In the genomic region with DNA sequence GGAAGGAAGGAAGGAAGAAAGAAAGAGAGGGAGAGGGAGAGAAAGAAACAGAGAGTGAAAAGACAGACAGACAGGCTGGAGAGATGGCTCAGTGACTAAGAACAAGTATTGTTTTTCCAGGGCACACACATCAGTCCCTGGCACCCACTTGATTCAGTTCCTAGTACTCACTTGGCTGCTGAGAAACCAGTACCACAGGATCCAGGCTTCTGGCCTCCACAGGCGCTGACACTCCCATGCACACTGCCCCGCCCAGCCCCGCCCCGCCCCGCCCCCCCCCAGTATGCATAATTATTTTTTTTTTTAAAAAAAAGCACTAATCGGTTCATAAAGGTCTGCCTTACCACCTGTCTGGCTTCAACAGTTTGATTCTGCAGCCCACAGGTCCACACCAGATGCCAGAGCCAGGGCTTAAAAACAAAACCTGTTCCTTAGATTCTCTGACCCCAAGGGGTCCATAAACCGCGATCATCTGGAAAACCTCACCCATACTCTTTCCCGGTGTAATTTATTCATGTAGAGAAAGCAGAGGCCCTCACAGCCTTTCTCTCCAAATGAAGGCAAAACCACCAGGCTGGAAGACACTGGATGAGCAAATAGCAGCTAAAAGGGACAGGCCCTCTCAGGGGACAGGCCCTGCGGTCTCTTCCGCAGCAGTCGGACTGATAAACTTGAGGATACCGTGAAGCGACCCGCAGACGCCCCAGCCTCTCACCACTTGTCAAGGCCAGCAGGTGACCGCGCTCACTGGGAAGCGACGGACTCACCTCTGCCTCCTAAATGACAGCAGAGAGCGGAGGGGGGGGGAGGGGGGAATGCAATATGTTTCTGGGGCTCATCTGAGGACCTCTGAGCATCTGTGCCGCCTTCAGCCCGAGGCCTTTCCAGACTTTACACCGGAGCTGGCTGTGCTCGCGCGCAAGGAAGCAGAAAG, we compare ENCODE assay signal across 10 mouse cellular contexts. TPM values are rescaled to one million over a fixed set of nuclear protein-coding genes. Genes with fewer than 3 reads are reported as not detected.
DNase-seq lines count a peak whose midpoint lies in the region; ATAC-seq lines count a peak whose summit lies in the region.
"Had no signal": no experiment of that assay in that cellular context is flagged by ENCODE, and none has a peak within 500 bp of the region (broad histone marks: within the 10 kb centered on the region; RNA-seq: fewer than 3 reads in every experiment).

No protein-coding gene starts in this region.

- intact Hi-C loops in heart, postnatal 10 days (cut with DNase I), result no loop called here

- peak overlapping the region; percentile 44 for H3K4me3 ChIP-seq in heart, embryonic 10.5 days
- H3K4me3 ChIP-seq in forebrain, embryonic 15.5 days, result no peak overlapping the region
- H3K4me3 ChIP-seq in liver, embryonic 11.5 days (ENCODE audit: low read depth, low read length), result peak overlapping the region; percentile 3; the same call in 1 of the 2 replicates
- H3K4me3 ChIP-seq in neural tube, embryonic 14.5 days (ENCODE audit: low read depth, low read length), result no peak overlapping the region

- no peak for ATAC-seq in forebrain, embryonic 15.5 days (replicated peaks)
- 0 out of 2 replicates have a peak, but pooled peaks have one; percentile 51 for ATAC-seq in liver, embryonic 11.5 days (replicated peaks; ENCODE audit: low FRiP score)
- no peak for ATAC-seq in neural tube, embryonic 14.5 days (ENCODE audit: low read depth)
- ATAC-seq: inflammation-experienced regulatory T-cells, adult 6 months had no signal

- H3K27ac ChIP-seq in heart, embryonic 10.5 days, result no peak overlapping the region
- no peak overlapping the region for H3K27ac ChIP-seq in forebrain, embryonic 15.5 days (replicated peaks)
- no peak overlapping the region for H3K27ac ChIP-seq in liver, embryonic 11.5 days (ENCODE audit: low read depth, low read length)
- H3K27ac ChIP-seq in neural tube, embryonic 14.5 days (ENCODE audit: low read depth, low read length), result no peak overlapping the region

- 6% methylated on average over 27 of the region's 27 CpGs for WGBS in heart, embryonic 10.5 days
- 4% methylated on average over 26 of the region's 27 CpGs for WGBS in forebrain, embryonic 15.5 days
- WGBS in liver, embryonic 11.5 days, result 9% methylated on average over 26 of the region's 27 CpGs
- WGBS in neural tube, embryonic 14.5 days, result 8% methylated on average over 27 of the region's 27 CpGs

- H3K4me2 ChIP-seq in forebrain, embryonic 15.5 days (replicated peaks), result peak overlapping the region; percentile 1; the same call in 1 of the 2 replicates
- H3K4me2 ChIP-seq in liver, embryonic 11.5 days, result peak overlapping the region; percentile 47
- peak overlapping the region; percentile 7; the same call in 1 of the 2 replicates for H3K4me2 ChIP-seq in neural tube, embryonic 14.5 days (ENCODE audit: low read depth, low read length)

- no peaks in the 10 kb centered on the region for H3K36me3 ChIP-seq in heart, embryonic 10.5 days
- H3K36me3 ChIP-seq in forebrain, embryonic 15.5 days, result no peaks in the 10 kb centered on the region
- H3K36me3 ChIP-seq in liver, embryonic 11.5 days (ENCODE audit: control insufficient read depth, insufficient read depth, low read length), result no peaks in the 10 kb centered on the region
- H3K36me3 ChIP-seq in neural tube, embryonic 14.5 days (ENCODE audit: control insufficient read depth, insufficient read depth, low read length), result no peaks in the 10 kb centered on the region

- no peak overlapping the region for H3K9ac ChIP-seq in forebrain, embryonic 15.5 days (replicated peaks)
- no peak overlapping the region for H3K9ac ChIP-seq in liver, embryonic 11.5 days (ENCODE audit: low read depth, low read length)
- 0 out of 2 replicates have a peak overlapping the region, but pooled peaks have one; percentile 12 for H3K9ac ChIP-seq in neural tube, embryonic 14.5 days (replicated peaks; ENCODE audit: low read depth, low read length)

- DNase-seq in heart, embryonic 10.5 days (ENCODE audit: low spot score), result no peak
- DNase-seq in heart, postnatal 10 days, result no peak
- DNase-seq in liver, embryonic 11.5 days (ENCODE audit: low spot score), result no peak
- DNase-seq in urinary bladder, postnatal 4 days (ENCODE audit: low spot score in 2 of 2), result no peak
- no peak for DNase-seq in spleen, adult 12 weeks (ENCODE audit: low spot score)
- DNase-seq in gastrocnemius, adult 18-20 months (ENCODE audit: low spot score), result no peak
- DNase-seq: adrenal gland, postnatal 25 days had no signal

- peaks cover 34% of the 10 kb centered on the region for H3K4me1 ChIP-seq in heart, embryonic 10.5 days
- peaks cover 18% of the 10 kb centered on the region for H3K4me1 ChIP-seq in forebrain, embryonic 15.5 days
- 0 out of 2 replicates have a peak, but pooled peaks cover 4% of the 10 kb centered on the region for H3K4me1 ChIP-seq in liver, embryonic 11.5 days (replicated peaks; ENCODE audit: control insufficient read depth, insufficient read depth, low read length)
- peaks cover 8% of the 10 kb centered on the region for H3K4me1 ChIP-seq in neural tube, embryonic 14.5 days (ENCODE audit: control insufficient read depth, insufficient read depth, low read length)

- no peaks in the 10 kb centered on the region for H3K9me3 ChIP-seq in heart, embryonic 10.5 days
- H3K9me3 ChIP-seq in forebrain, embryonic 15.5 days, result no peaks in the 10 kb centered on the region
- H3K9me3 ChIP-seq in liver, embryonic 11.5 days (ENCODE audit: control insufficient read depth, low read length), result no peaks in the 10 kb centered on the region
- no peaks in the 10 kb centered on the region for H3K9me3 ChIP-seq in neural tube, embryonic 14.5 days (ENCODE audit: control insufficient read depth, low read length)

- peaks cover 30% of the 10 kb centered on the region for H3K27me3 ChIP-seq in heart, embryonic 10.5 days (ENCODE audit: insufficient read depth, poor library complexity, severe bottlenecking)
- 0 out of 2 replicates have a peak, but pooled peaks cover 4% of the 10 kb centered on the region for H3K27me3 ChIP-seq in forebrain, embryonic 15.5 days
- peaks cover 12% of the 10 kb centered on the region for H3K27me3 ChIP-seq in liver, embryonic 11.5 days (replicated peaks; ENCODE audit: control insufficient read depth, insufficient read depth, low read length)
- H3K27me3 ChIP-seq in neural tube, embryonic 14.5 days (ENCODE audit: control insufficient read depth, insufficient read depth, low read length), result no peaks in the 10 kb centered on the region; the same call in 1 of the 2 replicates

RNA-seq across cellular contexts. Expression of a gene that starts 0.5 kb away (rescaled TPM):
- polyA plus RNA-seq in heart, embryonic 10.5 days (2016; fragmentation: Nextera tagmentation; extraction: Ambion mirVana), result 57.6 and 75.6 TPM in 2 replicates
- total RNA-seq in heart, postnatal 10 days (2021), result 10 to 100 TPM; 54.6 to 59.1 TPM
- 31.3 and 35.9 TPM in 2 replicates for polyA plus RNA-seq in forebrain, embryonic 15.5 days (2015; fragmentation: Nextera tagmentation; extraction: Ambion mirVana)
- polyA plus RNA-seq in liver, embryonic 11.5 days (2014; fragmentation: Nextera tagmentation; extraction: Ambion mirVana), result 45.8 and 49.4 TPM in 2 replicates
- 22.3 and 37.8 TPM in 2 replicates for polyA plus RNA-seq in neural tube, embryonic 14.5 days (2014; fragmentation: Nextera tagmentation; extraction: Ambion mirVana)
- 10 to 100 TPM; 26.9 to 33.9 TPM for total RNA-seq in gastrocnemius, adult 18-20 months (2021)

RNA-seq across cellular contexts. Expression of a gene that starts 33.8 kb away (rescaled TPM):
- polyA plus RNA-seq in heart, embryonic 10.5 days (2016; fragmentation: Nextera tagmentation; extraction: Ambion mirVana), result 52.7 and 64.6 TPM in 2 replicates
- 10 to 100 TPM; 37.3 to 46.2 TPM for total RNA-seq in heart, postnatal 10 days (2021)
- 72.4 and 72.9 TPM in 2 replicates for polyA plus RNA-seq in forebrain, embryonic 15.5 days (2015; fragmentation: Nextera tagmentation; extraction: Ambion mirVana)
- polyA plus RNA-seq in liver, embryonic 11.5 days (2014; fragmentation: Nextera tagmentation; extraction: Ambion mirVana), result 71.1 and 77.6 TPM in 2 replicates
- 52.1 and 70.5 TPM in 2 replicates for polyA plus RNA-seq in neural tube, embryonic 14.5 days (2014; fragmentation: Nextera tagmentation; extraction: Ambion mirVana)
- total RNA-seq in gastrocnemius, adult 18-20 months (2021), result 10 to 100 TPM; 37.4 to 46.5 TPM

RNA-seq across cellular contexts. Expression of a gene that starts 55.7 kb away (rescaled TPM):
- polyA plus RNA-seq in heart, embryonic 10.5 days (2016; fragmentation: Nextera tagmentation; extraction: Ambion mirVana), result 2.0 and 3.4 TPM in 2 replicates
- total RNA-seq in heart, postnatal 10 days (2021), result 1 to 10 TPM; 1.6 to 2.2 TPM
- 1.6 and 1.8 TPM in 2 replicates for polyA plus RNA-seq in forebrain, embryonic 15.5 days (2015; fragmentation: Nextera tagmentation; extraction: Ambion mirVana)
- polyA plus RNA-seq in liver, embryonic 11.5 days (2014; fragmentation: Nextera tagmentation; extraction: Ambion mirVana), result 6.6 and 7.4 TPM in 2 replicates
- 0.31 and 1.8 TPM in 2 replicates for polyA plus RNA-seq in neural tube, embryonic 14.5 days (2014; fragmentation: Nextera tagmentation; extraction: Ambion mirVana)
- under 1 TPM; 0.66 to 0.78 TPM for total RNA-seq in gastrocnemius, adult 18-20 months (2021)

Comparison
In these comparisons a context has a peak if more than half of its experiments do, and no peak if none do; other contexts are left out.
1. H3K4me3 ChIP-seq: peak in heart, embryonic 10.5 days (single experiment) and liver, embryonic 11.5 days (single experiment); none in forebrain, embryonic 15.5 days (single experiment) and neural tube, embryonic 14.5 days (single experiment).
2. Peak in every context shown above with its lines, with median percentiles within 50 percentile points of each other: H3K4me2 ChIP-seq.